Mouse (Mus musculus): Measurements from ENCODE around the gene Chchd10. TPM values are rescaled to one million over a fixed set of nuclear protein-coding genes. Genes with fewer than 3 reads are reported as not detected.
A peak's percentile ranks its signal among the peaks of the same experiment; 100 is the strongest.

Chchd10 gene
- total and polyA plus RNA-seq, 3 experiments: 147 to 540 (median 254) TPM

DNA sequence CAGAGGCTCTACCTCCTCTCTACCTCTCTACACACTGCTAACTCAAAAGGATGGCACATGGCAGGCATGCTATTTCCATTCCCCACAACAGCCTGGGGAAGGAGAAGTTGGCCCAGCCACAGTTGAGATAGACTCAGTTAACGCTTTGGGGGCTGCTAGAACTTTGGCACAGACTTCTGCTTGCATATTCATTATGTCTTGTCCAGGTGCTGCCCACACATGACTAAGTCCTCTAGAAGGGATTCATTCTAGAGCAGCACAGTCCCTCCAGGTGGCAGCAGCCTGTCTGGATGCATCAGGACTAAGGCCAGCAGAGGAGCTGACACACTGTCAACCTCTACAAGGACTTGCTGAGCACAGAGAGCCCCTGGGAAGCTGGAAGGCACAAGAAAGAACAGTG lies 36.7 kb upstream of the Chchd10 start:
- no peak overlapping the region for H3K9ac ChIP-seq (ENCODE audit: insufficient read depth, low read depth)
- H3K4me3 ChIP-seq (replicated peaks in 1 of 3; ENCODE audit: low read depth in 2 of 3, low read length in 2 of 3, poor library complexity in 1 of 3): peak overlapping the region in 1 of 3 experiments; percentile 28
- H3K36me3 ChIP-seq (replicated peaks in 1 of 2; ENCODE audit: control insufficient read depth in 1 of 2, insufficient read depth in 1 of 2, low read length in 1 of 2): peaks cover 19 to 72% of the 10 kb centered on the region in 2 experiments
- peak overlapping the region; percentile 99 for H3K27ac ChIP-seq (ENCODE audit: insufficient read depth, low read depth)
- no peaks in the 10 kb centered on the region for H3K9me3 ChIP-seq (replicated peaks; ENCODE audit: low read length)
- H3K79me2 ChIP-seq (replicated peaks; ENCODE audit: control insufficient read depth, extremely low read depth, insufficient read depth, poor library complexity, severe bottlenecking): no peaks in the 10 kb centered on the region; the same call in 1 of the 2 replicates
- dilution Hi-C loops (cut with MboI; ENCODE audit: extremely low pct_ligation_motif_present, extremely low pct_unique_long_range_greater_than_20kb, low sequenced_read_pairs) (no loop called here), in situ Hi-C loops (cut with MboI; ENCODE audit: low pct_ligation_motif_present, low pct_unique_long_range_greater_than_20kb, low sequenced_read_pairs) (loop anchor here (5.0 kb wide), 1 partner anchor 41 kb away; the partner anchor contains the start of gene Mmp11)
- peak overlapping the region; percentile 76; the same call in 1 of the 2 replicates for H3K4me2 ChIP-seq (ENCODE audit: insufficient read depth, low read depth, poor library complexity, severe bottlenecking)
- no peaks in the 10 kb centered on the region for H3K27me3 ChIP-seq (replicated peaks)
- H3K4me1 ChIP-seq (ENCODE audit: control insufficient read depth in 1 of 2, insufficient read depth in 2 of 2): peaks cover 33 to 70% of the 10 kb centered on the region in 2 experiments
- TF ChIP-seq MAFK (IDR thresholded peaks at IDR 0.05; ENCODE audit: insufficient replicate concordance, low read length) (0 out of 2 replicates have a peak, but pooled peaks have one; percentile 17), ELF1 (IDR thresholded peaks at IDR 0.05; ENCODE audit: low read depth, low read length) (no peak), TCF12 (IDR thresholded peaks at IDR 0.05; ENCODE audit: low read depth, low read length) (peak; percentile 69), MEF2A (IDR thresholded peaks at IDR 0.05; ENCODE audit: borderline replicate concordance, low read depth, low read length) (no peak; the same call in 1 of the 2 replicates), MAZ (IDR thresholded peaks at IDR 0.05; ENCODE audit: low read depth, low read length) (peak; percentile 67; the same call in 1 of the 2 replicates), NRF1 (IDR thresholded peaks at IDR 0.05; ENCODE audit: low read depth, low read length) (0 out of 2 replicates have a peak, but pooled peaks have one; percentile 10), RAD21 (IDR thresholded peaks at IDR 0.05; ENCODE audit: low read depth, low read length) (peak; percentile 29), SMC3 (IDR thresholded peaks at IDR 0.05; ENCODE audit: low read depth, low read length) (peak; percentile 46; the same call in 1 of the 2 replicates), ZKSCAN1 (IDR thresholded peaks at IDR 0.05; ENCODE audit: borderline replicate concordance, low read depth, low read length) (no peak), USF1 (IDR thresholded peaks at IDR 0.05; ENCODE audit: low read depth, low read length) (no peak), BHLHE40 (IDR thresholded peaks at IDR 0.05; ENCODE audit: low read depth, low read length) (peak; percentile 68; the same call in 1 of the 2 replicates), SIN3A (IDR thresholded peaks at IDR 0.05; ENCODE audit: low read length) (peak; percentile 71; the same call in 1 of the 2 replicates), CTCF (conservative IDR thresholded peaks at IDR 0.05 in 1 of 2, IDR thresholded peaks at IDR 0.05 in 1 of 2; ENCODE audit: low read depth in 2 of 2, low read length in 2 of 2) (peak in 1 of 2 experiments; percentile 57; a peak in 2 of 4 replicates), ETS1 (conservative IDR thresholded peaks at IDR 0.05; ENCODE audit: low read depth, low read length) (peak; percentile 37; the same call in 1 of the 2 replicates), MAX (IDR thresholded peaks at IDR 0.05; ENCODE audit: low read length) (peak; percentile 31; the same call in 1 of the 2 replicates), MXI1 (IDR thresholded peaks at IDR 0.05; ENCODE audit: low read depth, low read length) (peak; percentile 34; the same call in 1 of the 2 replicates), EP300 (IDR thresholded peaks at IDR 0.05; ENCODE audit: low read length) (peak; percentile 19; the same call in 1 of the 2 replicates)
- DNase-seq (ENCODE audit: extremely low read depth): peak; percentile 76

DNA sequence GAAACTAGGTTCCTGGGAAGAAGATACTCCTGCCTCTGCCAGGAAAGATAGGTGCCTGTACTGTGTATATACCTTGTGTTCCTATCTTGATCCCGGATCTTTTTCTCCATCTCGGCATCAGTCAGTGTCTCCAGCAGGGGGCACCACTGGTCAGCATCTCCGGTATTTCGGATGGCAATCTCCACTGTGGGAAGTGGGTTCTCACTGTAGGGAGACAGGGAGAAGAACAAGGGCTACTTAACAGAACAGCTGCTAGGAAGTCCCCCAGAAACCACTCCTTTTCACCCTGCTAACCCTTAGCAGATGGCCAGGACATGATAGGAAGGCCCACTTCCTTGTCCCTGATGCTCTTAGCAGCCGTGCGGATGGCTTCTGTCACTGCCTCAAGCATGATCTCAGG lies 35.6 kb upstream of the Chchd10 start:
- dilution Hi-C loops (cut with MboI; ENCODE audit: extremely low pct_ligation_motif_present, extremely low pct_unique_long_range_greater_than_20kb, low sequenced_read_pairs) (no loop called here), in situ Hi-C loops (cut with MboI; ENCODE audit: low pct_ligation_motif_present, low pct_unique_long_range_greater_than_20kb, low sequenced_read_pairs) (loop anchor here (5.0 kb wide), 1 partner anchor 40 kb away; the partner anchor contains the start of gene Mmp11)

More for the DNA sequence above, 35.6 kb upstream of the Chchd10 start:
- no peak overlapping the region for H3K4me3 ChIP-seq (replicated peaks in 1 of 3; ENCODE audit: low read depth in 2 of 3, low read length in 2 of 3, poor library complexity in 1 of 3)
- TF ChIP-seq SMC3 (IDR thresholded peaks at IDR 0.05; ENCODE audit: low read depth, low read length) (peak; percentile 59), USF1 (IDR thresholded peaks at IDR 0.05; ENCODE audit: low read depth, low read length) (no peak), CTCF (conservative IDR thresholded peaks at IDR 0.05 in 1 of 2, IDR thresholded peaks at IDR 0.05 in 1 of 2; ENCODE audit: low read depth in 2 of 2, low read length in 2 of 2) (peak; percentile 67 to 69), POLR2A (IDR thresholded peaks at IDR 0.05; ENCODE audit: low read depth, low read length) (0 out of 2 replicates have a peak, but pooled peaks have one; percentile 15), RAD21 (IDR thresholded peaks at IDR 0.05; ENCODE audit: low read depth, low read length) (peak; percentile 41), ZMIZ1 (IDR thresholded peaks at IDR 0.05; ENCODE audit: low read depth, low read length) (no peak)
- H3K4me1 ChIP-seq (ENCODE audit: control insufficient read depth in 1 of 2, insufficient read depth in 2 of 2): peaks cover 33 to 67% of the 10 kb centered on the region in 2 experiments
- H3K9ac ChIP-seq (ENCODE audit: insufficient read depth, low read depth): no peak overlapping the region
- no peaks in the 10 kb centered on the region for H3K27me3 ChIP-seq (replicated peaks)
- H3K36me3 ChIP-seq (replicated peaks in 1 of 2; ENCODE audit: control insufficient read depth in 1 of 2, insufficient read depth in 1 of 2, low read length in 1 of 2): peaks cover 27 to 81% of the 10 kb centered on the region in 2 experiments
- no peaks in the 10 kb centered on the region; the same call in 1 of the 2 replicates for H3K79me2 ChIP-seq (replicated peaks; ENCODE audit: control insufficient read depth, extremely low read depth, insufficient read depth, poor library complexity, severe bottlenecking)
- DNase-seq (ENCODE audit: extremely low read depth): peak; percentile 52
- H3K9me3 ChIP-seq (replicated peaks; ENCODE audit: low read length): no peaks in the 10 kb centered on the region
- H3K4me2 ChIP-seq (ENCODE audit: insufficient read depth, low read depth, poor library complexity, severe bottlenecking): no peak overlapping the region
- H3K27ac ChIP-seq (ENCODE audit: insufficient read depth, low read depth): peak overlapping the region; percentile 99; the same call in 1 of the 2 replicates

All from CH12.LX (cell line).